Mouse (Mus musculus) kidney, adult 2 months (tissue): Measurements from ENCODE around the gene Rhoa.

Experiments
- CTCF ChIP-seq: fragments of 200-500 bp; conservative IDR thresholded peaks from 2 replicates; pipeline ENCODE4 v1.5.1; 2011; ENCODE audit warnings: low read depth, mild to moderate bottlenecking, control low read depth, low read length, moderate library complexity, mixed read lengths; ENCODE audit not compliant: insufficient read depth, insufficient read length
- POLR2A ChIP-seq: fragments of 200-500 bp; IDR thresholded peaks from one replicate; pipeline ENCODE4 v1.6.1; 2011; ENCODE audit warnings: low read depth, low read length, control low read depth

- TF ChIP-seq CTCF (no peak), POLR2A (no peak)
Observed at GRCm38 (mm10) chr9:108386816-108387215, 80.9 kb downstream of the Rhoa start.
